Mouse (Mus musculus): ENCODE data around the gene Olfr850. TPM values are rescaled to one million over a fixed set of nuclear protein-coding genes. Genes with fewer than 3 reads are reported as not detected.

Olfr850 gene
- not detected in 2 replicates for polyA plus RNA-seq (2012; ENCODE audit: insufficient read depth, insufficient read length, missing spikeins)

- Histone ChIP-seq H3K4me3 (ENCODE audit: insufficient read depth, low read depth, low read length) (no peak within 1 kb of the TSS), H3K27ac (replicated peaks; ENCODE audit: low read depth, low read length) (no peak within 1 kb of the TSS), H3K4me1 (ENCODE audit: control insufficient read depth, insufficient read depth, insufficient read length, low read length) (no peaks in the 10 kb centered on the region)
Measured at GRCm38 (mm10) chr9:19478148-19478547, at the start of gene Olfr850. Olfr850 (minus strand) TSS chr9:19478248.

DNA sequence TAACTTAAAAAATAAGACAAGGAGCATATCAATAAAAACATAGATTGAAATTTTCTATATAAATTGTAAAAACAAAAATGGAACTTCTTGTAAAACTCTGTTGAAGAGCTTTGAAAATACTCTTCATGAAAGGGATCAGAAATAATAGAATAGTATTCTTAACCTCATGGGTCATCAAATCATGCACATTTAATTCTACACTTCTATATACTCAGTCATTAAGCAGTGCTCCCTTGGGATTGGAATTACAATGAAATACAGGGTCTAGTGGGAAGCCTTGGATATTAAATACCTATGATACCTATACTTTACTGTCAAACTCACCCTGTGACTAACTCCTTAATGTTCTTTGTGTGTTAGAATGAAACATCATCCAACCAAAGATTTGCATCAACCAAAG lies 14.9 kb upstream of the Olfr850 start, which contains the start of gene Olfr851:
Olfr851 (plus strand) TSS at position 301 of the 400 bp plus-strand sequence.
- Histone ChIP-seq H3K27ac (replicated peaks; ENCODE audit: low read depth, low read length) (no peak within 1 kb of the TSS), H3K4me1 (ENCODE audit: control insufficient read depth, insufficient read depth, insufficient read length, low read length) (no peaks in the 10 kb centered on the region), H3K4me3 (ENCODE audit: insufficient read depth, low read depth, low read length) (no peak within 1 kb of the TSS)

- no peak within 1 kb of the TSS for H3K27ac ChIP-seq (replicated peaks; ENCODE audit: low read depth, low read length)
- no peaks in the 10 kb centered on the region for H3K4me1 ChIP-seq (ENCODE audit: control insufficient read depth, insufficient read depth, insufficient read length, low read length)
- H3K4me3 ChIP-seq (ENCODE audit: insufficient read depth, low read depth, low read length), result no peak within 1 kb of the TSS
Measured at GRCm38 (mm10) chr9:19439966-19440365, 38.1 kb downstream of the Olfr850 start, which contains the start of gene Olfr849. Olfr849 (plus strand) TSS chr9:19440266.

Other genes starting within 250 kb of the Olfr850 start
- not detected in 2 replicates for gene Olfr843, start 226.3 kb downstream of the Olfr850 start, polyA plus RNA-seq (2012; ENCODE audit: insufficient read depth, insufficient read length, missing spikeins)
- not detected in 2 replicates for gene Olfr844, start 161.9 kb downstream of the Olfr850 start, polyA plus RNA-seq (2012; ENCODE audit: insufficient read depth, insufficient read length, missing spikeins)
- not detected in 2 replicates for gene Olfr845, start 141.8 kb downstream of the Olfr850 start, polyA plus RNA-seq (2012; ENCODE audit: insufficient read depth, insufficient read length, missing spikeins)
- not detected in 2 replicates for gene Olfr846, start 114.2 kb downstream of the Olfr850 start, polyA plus RNA-seq (2012; ENCODE audit: insufficient read depth, insufficient read length, missing spikeins)
- not detected in 2 replicates for gene Olfr847, start 99.6 kb downstream of the Olfr850 start, polyA plus RNA-seq (2012; ENCODE audit: insufficient read depth, insufficient read length, missing spikeins)
- not detected in 2 replicates for gene Olfr849, start 38.0 kb downstream of the Olfr850 start, polyA plus RNA-seq (2012; ENCODE audit: insufficient read depth, insufficient read length, missing spikeins)
- gene Olfr851, start 15.0 kb upstream of the Olfr850 start, polyA plus RNA-seq (2012; ENCODE audit: insufficient read depth, insufficient read length, missing spikeins), result not detected in 2 replicates
- gene Olfr853, start 62.8 kb upstream of the Olfr850 start, polyA plus RNA-seq (2012; ENCODE audit: insufficient read depth, insufficient read length, missing spikeins), result not detected in 2 replicates
- gene Olfr854, start 89.1 kb upstream of the Olfr850 start, polyA plus RNA-seq (2012; ENCODE audit: insufficient read depth, insufficient read length, missing spikeins), result not detected in 2 replicates
- not detected in 2 replicates for gene Olfr855, start 104.4 kb upstream of the Olfr850 start, polyA plus RNA-seq (2012; ENCODE audit: insufficient read depth, insufficient read length, missing spikeins)
- gene Zfp317, start 143.9 kb upstream of the Olfr850 start, polyA plus RNA-seq (2012; ENCODE audit: insufficient read depth, insufficient read length, missing spikeins), result 6.8 and 7.1 TPM in 2 replicates
- not detected in 2 replicates for gene Olfr857, start 231.2 kb upstream of the Olfr850 start, polyA plus RNA-seq (2012; ENCODE audit: insufficient read depth, insufficient read length, missing spikeins)

Measured in brown adipose tissue, adult 24 weeks (tissue).